Mouse (Mus musculus) gastrocnemius, postnatal 25 days (tissue): ENCODE results near the gene Naa25. TPM values are rescaled to one million over a fixed set of nuclear protein-coding genes. Genes with fewer than 3 reads are reported as not detected.

Source experiments
- DNase-seq: peaks from one replicate; pipeline ENCODE4 v3.0.0; 2022
- total RNA-seq, 2 experiments: library from RNA; stranded (reverse); gene quantifications; 1 replicate in 1 of 2; 2 replicates in 1 of 2; pipeline ENCODE4 v1.2.3; 2021

Naa25 gene
- total RNA-seq, 2 experiments from 2014 or later, result 23.2 to 23.8 TPM

DNA sequence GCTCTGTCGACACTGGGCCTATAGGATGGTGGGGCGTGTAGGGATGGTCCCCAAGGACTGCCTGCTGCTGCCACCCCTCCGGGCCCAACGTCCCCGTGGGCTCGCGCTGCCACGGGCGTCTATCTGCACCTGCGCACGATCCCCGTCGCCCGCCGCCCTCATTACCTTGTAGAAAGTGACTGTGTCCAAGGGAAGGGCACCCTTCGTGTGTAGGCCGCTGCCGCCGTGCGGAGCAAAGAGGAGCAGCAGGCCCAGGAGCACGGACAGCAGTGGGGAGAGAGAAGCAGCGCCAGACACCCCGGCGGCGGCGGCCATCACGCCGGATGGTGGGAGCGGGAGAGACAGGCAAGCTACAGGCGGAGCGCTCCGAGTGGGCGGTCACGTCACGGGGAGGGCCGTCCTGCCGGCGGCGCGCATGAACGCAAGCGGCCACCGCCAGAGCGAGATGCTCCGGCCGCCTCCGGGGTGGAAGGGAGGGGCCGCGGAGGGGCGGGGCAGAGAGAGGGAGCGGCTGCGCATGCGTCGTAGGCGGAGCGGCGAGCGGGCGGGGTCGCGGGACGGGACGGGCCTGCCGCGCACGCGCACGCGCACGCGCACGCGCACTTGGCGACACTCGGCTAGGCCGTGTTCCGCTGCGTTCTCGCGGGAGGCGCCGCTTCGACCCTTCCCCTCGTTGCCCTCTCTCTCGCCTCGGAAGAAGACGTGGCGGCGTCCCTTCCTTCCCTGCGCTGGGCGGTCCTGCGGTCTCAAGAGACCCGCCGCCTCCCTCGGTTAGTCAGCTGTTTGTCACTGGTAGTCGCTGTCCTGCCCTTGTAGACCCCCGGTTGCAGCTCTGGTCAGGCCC lies 54.5 kb downstream of the Naa25 start, which contains the start of gene Erp29:
TSS of gene Erp29 (minus strand) at position 481 of the 844 bp plus-strand sequence.
- DNase-seq, result peak; percentile 99

DNA sequence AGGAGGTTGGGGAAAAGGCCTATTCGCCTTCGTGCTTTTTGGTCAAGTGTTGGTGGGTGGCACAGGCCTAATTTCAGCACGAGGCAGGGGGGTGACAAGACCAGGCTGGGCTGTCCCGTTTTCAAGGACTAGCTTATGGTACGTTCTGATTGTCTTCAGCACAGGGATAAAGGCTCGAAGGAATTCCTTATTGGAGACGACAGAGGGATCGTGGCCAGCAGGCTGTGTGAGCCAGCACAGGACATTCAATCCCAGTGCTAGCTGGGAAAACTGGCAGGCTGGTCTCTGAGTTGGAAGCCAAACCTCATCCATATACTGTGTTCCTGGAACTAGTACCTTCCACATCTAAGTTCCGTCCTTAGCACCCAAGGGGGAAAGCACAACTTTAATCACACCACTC lies 55.2 kb downstream of the Naa25 start:
- DNase-seq, result peak; percentile 55

DNA sequence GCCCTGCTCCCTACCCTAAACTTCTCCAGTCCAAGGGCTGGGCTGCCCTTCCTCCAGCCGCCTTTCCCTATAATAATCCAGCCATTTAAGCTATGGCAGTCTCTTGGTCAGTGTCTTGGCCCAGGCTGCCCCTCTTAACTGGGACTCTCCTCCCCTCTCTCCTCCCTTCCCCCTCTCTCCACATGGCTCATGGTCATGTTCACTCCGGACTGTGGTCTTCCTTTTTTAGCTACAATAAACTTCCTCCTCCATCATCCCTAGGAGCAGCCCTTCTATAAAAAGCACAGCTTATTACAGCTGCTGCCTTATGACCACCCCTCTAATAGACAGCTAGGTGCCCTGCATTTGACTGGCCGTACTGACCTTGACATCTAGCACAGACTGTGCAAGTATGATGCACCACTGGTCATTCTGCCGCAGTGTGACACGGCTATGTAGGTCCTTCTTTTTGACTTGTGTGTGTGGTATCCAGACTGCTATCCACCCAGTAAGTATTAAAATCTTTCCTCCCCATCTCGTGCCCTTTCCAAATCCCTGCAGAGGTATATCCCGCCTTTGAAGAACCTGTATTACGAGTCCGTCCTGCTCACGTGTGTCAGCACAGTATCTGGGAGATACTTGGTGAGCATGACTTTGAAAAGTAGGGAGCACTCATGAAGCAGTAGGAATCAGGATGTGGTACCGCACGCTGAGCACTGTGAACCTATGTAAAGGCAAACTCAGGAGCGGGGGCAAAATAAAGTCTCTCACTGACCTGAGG lies 56.2 kb downstream of the Naa25 start:
- no peak for DNase-seq

- no peak for DNase-seq
Measured at GRCm38 (mm10) chr5:121454503-121454782, 56.7 kb downstream of the Naa25 start.

DNA sequence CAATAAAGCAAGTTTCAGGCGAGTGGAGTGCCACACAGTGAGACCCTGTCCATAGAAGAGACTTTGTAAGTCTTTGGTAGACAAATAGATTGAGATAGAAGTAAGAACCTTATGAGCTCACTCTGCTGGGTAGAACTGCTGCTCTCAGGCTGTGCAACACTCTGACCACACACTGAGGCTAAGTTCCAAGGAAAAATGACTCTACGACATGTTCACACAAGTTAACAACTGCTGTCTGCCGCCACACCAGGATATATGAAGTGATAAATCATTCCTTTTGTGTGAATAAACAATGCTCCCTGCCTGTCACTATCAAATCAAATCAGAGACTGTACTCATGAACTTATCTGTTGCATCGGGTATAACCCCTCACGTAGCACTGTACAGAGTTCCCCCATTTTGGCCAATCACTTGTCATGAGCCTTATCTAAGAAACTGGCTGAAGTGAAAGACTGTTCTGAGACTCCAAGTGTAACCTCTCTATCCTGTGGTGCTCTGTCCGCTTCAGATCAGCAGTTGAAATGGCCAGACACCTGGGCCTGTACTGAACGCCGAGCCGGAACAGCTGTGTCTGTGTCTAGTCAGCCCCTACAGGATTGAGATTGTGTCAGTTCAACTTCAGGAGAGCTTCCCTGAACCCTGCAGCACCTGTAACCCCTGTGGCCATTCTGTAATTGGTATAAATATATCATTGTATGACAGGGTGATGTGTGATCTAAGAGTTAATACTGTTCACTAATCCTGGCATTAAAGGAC lies 58.0 kb downstream of the Naa25 start:
- no peak for DNase-seq

GRCm38 (mm10) chr5:121461339-121462170 lies 63.8 kb downstream of the Naa25 start:
- no peak for DNase-seq

- DNase-seq, result no peak
Measured at GRCm38 (mm10) chr5:121462171-121462502, 64.4 kb downstream of the Naa25 start.

- no peak for DNase-seq
Measured at GRCm38 (mm10) chr5:121462967-121463366, 65.2 kb downstream of the Naa25 start.

GRCm38 (mm10) chr5:121463601-121464250 lies 66.0 kb downstream of the Naa25 start:
- no peak for DNase-seq

- DNase-seq, result no peak
Measured at GRCm38 (mm10) chr5:121469566-121469965, 71.8 kb downstream of the Naa25 start.

- DNase-seq, result no peak
Measured at GRCm38 (mm10) chr5:121472411-121472810, 74.7 kb downstream of the Naa25 start.

GRCm38 (mm10) chr5:121474610-121475009 lies 76.9 kb downstream of the Naa25 start:
- no peak for DNase-seq

GRCm38 (mm10) chr5:121476040-121476439 lies 78.3 kb downstream of the Naa25 start:
- DNase-seq, result no peak

- no peak for DNase-seq
Measured at GRCm38 (mm10) chr5:121477680-121478079, 79.9 kb downstream of the Naa25 start.

GRCm38 (mm10) chr5:121484801-121485200 lies 87.1 kb downstream of the Naa25 start:
- no peak for DNase-seq

- no peak for DNase-seq
Measured at GRCm38 (mm10) chr5:121493305-121493704, 95.6 kb downstream of the Naa25 start.

Other genes with a start within 250 kb of the Naa25 start
- 10 to 100 TPM; 65.5 to 75.5 TPM for gene Ptpn11, start 206.5 kb upstream of the Naa25 start, total RNA-seq
- gene Rpl6, start 193.5 kb upstream of the Naa25 start, total RNA-seq, result 100 to 1,000 TPM; 444 to 447 TPM
- gene Hectd4, start 177.7 kb upstream of the Naa25 start, total RNA-seq, result 10 to 100 TPM; 11.7 TPM
- gene Trafd1, start 12.3 kb upstream of the Naa25 start, total RNA-seq, result 10 to 100 TPM; 29.2 to 33.2 TPM
- gene Tmem116, start 54.0 kb downstream of the Naa25 start, total RNA-seq, result 1 to 10 TPM; 4.6 to 5.0 TPM
- gene Erp29, start 54.6 kb downstream of the Naa25 start, total RNA-seq, result 10 to 100 TPM; 37.0 to 41.9 TPM
- not detected for gene Adam1b, start 105.5 kb downstream of the Naa25 start, total RNA-seq
- 1 to 10 TPM; 1.9 to 2.0 TPM for gene Adam1a, start 147.5 kb downstream of the Naa25 start, total RNA-seq
- not detected for gene Gm42878, start 147.5 kb downstream of the Naa25 start, total RNA-seq
- 10 to 100 TPM; 76.7 to 79.9 TPM for gene Mapkapk5, start 148.0 kb downstream of the Naa25 start, total RNA-seq
- gene Aldh2, start 195.9 kb downstream of the Naa25 start, total RNA-seq, result 100 to 1,000 TPM; 154 to 157 TPM
- 10 to 100 TPM; 22.2 to 22.3 TPM for gene Acad12, start 221.0 kb downstream of the Naa25 start, total RNA-seq